ENCODE assay signal across 30 mouse cellular contexts in the genomic region with DNA sequence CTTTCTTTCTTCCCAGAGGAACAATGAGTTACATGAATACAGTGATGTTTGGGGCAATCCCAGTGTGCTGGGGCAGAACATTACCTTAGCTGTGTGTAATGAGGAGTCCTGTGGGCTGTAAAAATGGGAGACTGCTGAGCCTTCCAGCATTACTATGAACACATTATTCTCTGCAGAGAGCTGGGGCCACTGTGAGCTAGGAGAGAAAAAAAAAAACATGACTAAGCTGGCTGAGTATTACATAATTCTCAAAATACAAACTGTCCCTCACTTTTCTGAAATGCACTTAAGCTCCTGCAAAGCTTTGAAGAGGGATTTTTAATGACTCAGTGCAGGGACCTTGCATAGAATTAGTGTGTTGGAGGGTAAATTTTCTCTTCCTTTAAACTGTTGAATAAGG.
DNase-seq lines count a peak whose midpoint lies in the region; ATAC-seq and TF ChIP-seq lines count a peak whose summit lies in the region.
"Had no signal": no experiment of that assay in that cellular context is flagged by ENCODE, and none has a peak within 500 bp of the region (broad histone marks: within the 10 kb centered on the region; RNA-seq: fewer than 3 reads in every experiment).

No protein-coding gene starts in this region.

- ATAC-seq in frontal cortex, adult (ENCODE audit: low TSS enrichment), result peak; percentile 85
- ATAC-seq in liver, embryonic 12.5 days, result no peak
- ATAC-seq: forebrain, postnatal 0 days; inflammation-experienced regulatory T-cells, adult 6 months; liver, postnatal 0 days; midbrain, embryonic 15.5 days had no signal

- H3ac ChIP-seq in myocyte (ENCODE audit: control insufficient read depth, insufficient read length), result no peak overlapping the region

- no peak overlapping the region for H3K4me3 ChIP-seq in lung, adult 2 months (replicated peaks; ENCODE audit: extremely low read depth, low read depth, low read length)
- H3K4me3 ChIP-seq in myocyte, result no peak overlapping the region
- H3K4me3 ChIP-seq in liver, embryonic 12.5 days, result no peak overlapping the region
- H3K4me3 ChIP-seq: embryonic facial prominence, embryonic 10.5 days; embryonic facial prominence, embryonic 15.5 days; forebrain, embryonic 12.5 days; hindbrain, embryonic 10.5 days; hindbrain, embryonic 15.5 days; left cerebral cortex, adult 2 months; limb, embryonic 13.5 days; midbrain, embryonic 15.5 days; neural tube, embryonic 12.5 days; stomach, embryonic 15.5 days had no signal

- no peak overlapping the region for H3K27ac ChIP-seq in liver, embryonic 12.5 days
- H3K27ac ChIP-seq: embryonic facial prominence, embryonic 10.5 days; embryonic facial prominence, embryonic 15.5 days; forebrain, embryonic 12.5 days; hindbrain, embryonic 10.5 days; hindbrain, embryonic 15.5 days; left cerebral cortex, adult 2 months; limb, embryonic 13.5 days; midbrain, embryonic 15.5 days; neural tube, embryonic 12.5 days; stomach, embryonic 15.5 days had no signal

- no peak for TF ChIP-seq CTCF in lung, adult 2 months (IDR thresholded peaks at IDR 0.05; ENCODE audit: insufficient read depth, low read length)

- no peak for DNase-seq in frontal cortex, postnatal 25 days (ENCODE audit: low spot score in 2 of 2)
- peak; percentile 24 for DNase-seq in lung, postnatal 36 days
- DNase-seq in lung, adult 2 months, result no peak
- DNase-seq in adrenal gland, postnatal 14 days, result peak; percentile 5
- DNase-seq in ovary, adult 18-20 months (ENCODE audit: low spot score), result no peak
- DNase-seq: cerebellum, adult 11 months; cerebellum, postnatal 14 days; forebrain, postnatal 0 days; gastrocnemius, postnatal 14 days; heart, postnatal 14 days; kidney, adult 11 months; kidney, postnatal 14 days; liver, postnatal 0 days; right cerebral cortex, postnatal 14 days; thymus, postnatal 14 days had no signal

- no peak overlapping the region for H3K9ac ChIP-seq in liver, embryonic 12.5 days
- H3K9ac ChIP-seq: embryonic facial prominence, embryonic 15.5 days; forebrain, embryonic 12.5 days; forebrain, postnatal 0 days; hindbrain, embryonic 15.5 days; limb, embryonic 13.5 days; liver, postnatal 0 days; midbrain, embryonic 15.5 days; neural tube, embryonic 12.5 days; stomach, embryonic 15.5 days had no signal

- peaks cover 3% of the 10 kb centered on the region for H3K4me1 ChIP-seq in lung, adult 2 months (ENCODE audit: control insufficient read depth, insufficient read depth, low read length)
- no peaks in the 10 kb centered on the region for H3K4me1 ChIP-seq in liver, embryonic 12.5 days
- H3K4me1 ChIP-seq: embryonic facial prominence, embryonic 10.5 days; embryonic facial prominence, embryonic 15.5 days; forebrain, embryonic 12.5 days; hindbrain, embryonic 10.5 days; hindbrain, embryonic 15.5 days; midbrain, embryonic 15.5 days; neural tube, embryonic 12.5 days; stomach, embryonic 15.5 days had no signal

- H3K9me3 ChIP-seq in liver, embryonic 12.5 days (replicated peaks), result no peaks in the 10 kb centered on the region
- H3K9me3 ChIP-seq: embryonic facial prominence, embryonic 10.5 days; embryonic facial prominence, embryonic 15.5 days; forebrain, embryonic 12.5 days; hindbrain, embryonic 10.5 days; hindbrain, embryonic 15.5 days; limb, embryonic 13.5 days; midbrain, embryonic 15.5 days; neural tube, embryonic 12.5 days; stomach, embryonic 15.5 days had no signal

- no peaks in the 10 kb centered on the region for H3K36me3 ChIP-seq in myocyte (ENCODE audit: control insufficient read depth, insufficient read depth)
- no peaks in the 10 kb centered on the region for H3K36me3 ChIP-seq in liver, embryonic 12.5 days
- H3K36me3 ChIP-seq: embryonic facial prominence, embryonic 10.5 days; embryonic facial prominence, embryonic 15.5 days; forebrain, embryonic 12.5 days; hindbrain, embryonic 10.5 days; hindbrain, embryonic 15.5 days; limb, embryonic 13.5 days; midbrain, embryonic 15.5 days; neural tube, embryonic 12.5 days; stomach, embryonic 15.5 days had no signal

- TF ChIP-seq POLR2A in lung, adult 2 months (IDR thresholded peaks at IDR 0.05; ENCODE audit: borderline replicate concordance, extremely low read depth, low read depth, low read length), result no peak
- TF ChIP-seq POLR2A in myocyte (IDR thresholded peaks at IDR 0.05; ENCODE audit: insufficient read length, low read depth), result no peak

- H3K4me2 ChIP-seq in myocyte (ENCODE audit: low read depth), result peak overlapping the region; percentile 7
- H3K4me2 ChIP-seq in liver, embryonic 12.5 days, result no peak overlapping the region
- H3K4me2 ChIP-seq: embryonic facial prominence, embryonic 15.5 days; forebrain, embryonic 12.5 days; hindbrain, embryonic 15.5 days; limb, embryonic 13.5 days; liver, embryonic 11.5 days; midbrain, embryonic 15.5 days; neural tube, embryonic 12.5 days; stomach, embryonic 15.5 days had no signal

- H3K27me3 ChIP-seq in myocyte (ENCODE audit: control insufficient read depth, insufficient read depth, insufficient read length), result no peaks in the 10 kb centered on the region
- H3K27me3 ChIP-seq in liver, embryonic 12.5 days (replicated peaks), result no peaks in the 10 kb centered on the region
- H3K27me3 ChIP-seq: embryonic facial prominence, embryonic 15.5 days; forebrain, embryonic 12.5 days; hindbrain, embryonic 15.5 days; limb, embryonic 13.5 days; midbrain, embryonic 15.5 days; neural tube, embryonic 12.5 days; stomach, embryonic 15.5 days had no signal

- H3K79me2 ChIP-seq in myocyte (ENCODE audit: control insufficient read depth, insufficient read depth), result no peaks in the 10 kb centered on the region

TF ChIP-seq in myocyte, 11 proteins besides CTCF, POLR2A, EP300 and RAD21:
- no peak for TF ChIP-seq TCF12 (IDR thresholded peaks at IDR 0.05; ENCODE audit: insufficient read depth, poor library complexity, severe bottlenecking)
- no peak for TF ChIP-seq POLR2AphosphoS2 (IDR thresholded peaks at IDR 0.05; ENCODE audit: insufficient read length, low read depth)
- no peak for TF ChIP-seq TCF3 (IDR thresholded peaks at IDR 0.05; ENCODE audit: insufficient read length, low read depth)
- TF ChIP-seq MYOD1 (IDR thresholded peaks at IDR 0.05; ENCODE audit: control insufficient read depth in 1 of 3, insufficient read length in 2 of 3, low read depth in 2 of 3), result no peak
- TF ChIP-seq SRF (IDR thresholded peaks at IDR 0.05; ENCODE audit: control insufficient read depth, insufficient read length, low read depth), result no peak
- no peak for TF ChIP-seq USF1 (IDR thresholded peaks at IDR 0.05; ENCODE audit: low read depth)
- TF ChIP-seq E2F4 (IDR thresholded peaks at IDR 0.05; ENCODE audit: insufficient read depth), result no peak
- TF ChIP-seq MYOG (IDR thresholded peaks at IDR 0.05; ENCODE audit: control insufficient read depth in 1 of 3, insufficient read depth in 1 of 3, insufficient read length in 2 of 3, low read depth in 2 of 3), result no peak
- no peak for TF ChIP-seq MAX (IDR thresholded peaks at IDR 0.05; ENCODE audit: low read depth)
- TF ChIP-seq CEBPB (IDR thresholded peaks at IDR 0.05; ENCODE audit: insufficient read depth, poor library complexity, severe bottlenecking), result no peak
- no peak for TF ChIP-seq REST (IDR thresholded peaks at IDR 0.05; ENCODE audit: insufficient read depth, insufficient read length)

Comparison
In these comparisons a context has a peak if more than half of its experiments do, and no peak if none do; other contexts are left out.
1. DNase-seq: peak in lung, postnatal 36 days (single experiment) and adrenal gland, postnatal 14 days (single experiment); none in frontal cortex, postnatal 25 days (0 of 2), lung, adult 2 months (single experiment) and ovary, adult 18-20 months (single experiment).